Mouse (Mus musculus): ENCODE data around the gene Krt9.
"Not testable (repeated sequence)": the region's sequence is repeated elsewhere in the genome, so short reads cannot be mapped to it uniquely, and the experiment has no call there.

- TF ChIP-seq EP300, CTCF (IDR thresholded peaks at IDR 0.05; ENCODE audit: low read depth): not testable (repeated sequence)
These were observed 47.2 kb upstream of the Krt9 start for GRCm38 (mm10) chr11:100240272-100240671.
